Mouse (Mus musculus): ENCODE measurements around the gene Tns1. TPM values are rescaled to one million over a fixed set of nuclear protein-coding genes. Genes with fewer than 3 reads are reported as not detected.

Gene Tns1
- polyA plus RNA-seq, 1 experiment from 2014 or later: 20.3 TPM

- H3K4me3 ChIP-seq (replicated peaks): no peak overlapping the region
- no peak overlapping the region for H3K9ac ChIP-seq
- ATAC-seq (ENCODE audit: insufficient read depth): no peak
- H3K4me1 ChIP-seq (replicated peaks): peaks cover 11% of the 10 kb centered on the region
- H3K27me3 ChIP-seq: peaks cover 48% of the 10 kb centered on the region
- H3K9me3 ChIP-seq (replicated peaks): no peaks in the 10 kb centered on the region
- H3K4me2 ChIP-seq: no peak overlapping the region
- H3K27ac ChIP-seq (replicated peaks): no peak overlapping the region
- no peaks in the 10 kb centered on the region for H3K36me3 ChIP-seq (replicated peaks)
- 62% methylated on average over 4 of the region's 4 CpGs for WGBS (ENCODE audit: insufficient replicate concordance)
Observed at GRCm38 (mm10) chr1:74070745-74071144, 53.5 kb downstream of the Tns1 start.

- no peak overlapping the region for H3K4me3 ChIP-seq (replicated peaks)
- 65% methylated on average over 7 of the region's 7 CpGs for WGBS (ENCODE audit: insufficient replicate concordance)
- peaks cover 48% of the 10 kb centered on the region for H3K27me3 ChIP-seq
- H3K27ac ChIP-seq (replicated peaks): no peak overlapping the region
- H3K4me1 ChIP-seq (replicated peaks): peaks cover 11% of the 10 kb centered on the region
- H3K9ac ChIP-seq: no peak overlapping the region
- H3K9me3 ChIP-seq (replicated peaks): no peaks in the 10 kb centered on the region
- no peak for ATAC-seq (ENCODE audit: insufficient read depth)
- H3K4me2 ChIP-seq: no peak overlapping the region
- H3K36me3 ChIP-seq (replicated peaks): no peaks in the 10 kb centered on the region
Observed at GRCm38 (mm10) chr1:74070001-74070551, 54.2 kb downstream of the Tns1 start.

DNA sequence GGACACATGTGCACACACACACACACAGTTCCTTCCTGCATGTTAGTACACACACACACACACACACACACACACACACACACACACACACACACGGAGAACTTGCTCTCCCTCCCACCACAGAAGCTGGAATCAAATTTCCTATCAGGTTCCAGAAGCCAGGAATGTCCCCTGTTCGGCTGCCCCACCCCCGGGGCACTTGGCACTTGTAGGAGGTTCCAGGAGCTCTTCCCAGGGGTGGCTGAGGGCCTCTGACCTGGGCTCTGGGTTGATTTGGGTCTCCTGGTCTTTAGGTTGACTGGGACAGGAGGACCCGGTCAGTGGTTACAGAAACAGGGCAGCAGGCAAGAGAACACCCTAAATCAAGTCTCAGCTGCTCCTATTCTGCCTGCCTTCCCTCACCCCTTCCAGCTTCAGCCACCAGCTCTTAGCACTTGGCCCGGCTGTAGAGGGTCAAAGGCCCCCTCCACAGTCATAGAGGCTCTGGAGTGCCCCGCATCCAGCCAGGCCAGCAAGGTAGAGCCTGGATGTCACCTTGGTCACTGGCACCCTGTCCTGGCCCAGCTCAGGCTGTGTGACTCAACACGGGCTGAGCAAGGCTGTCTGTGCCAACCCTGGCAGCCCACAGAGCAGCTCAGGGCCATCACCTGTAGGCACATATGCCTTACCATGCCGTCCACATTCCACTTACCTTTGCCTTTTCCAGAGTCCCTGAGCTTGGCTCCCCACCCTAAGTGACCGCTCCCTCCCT, 55.0 kb downstream of the Tns1 start:
- Histone ChIP-seq H3K4me2 (peak overlapping the region; percentile 67), H3K4me1 (replicated peaks) (peaks cover 11% of the 10 kb centered on the region), H3K27me3 (peaks cover 48% of the 10 kb centered on the region), H3K36me3 (replicated peaks) (no peaks in the 10 kb centered on the region), H3K9me3 (replicated peaks) (no peaks in the 10 kb centered on the region), H3K27ac (replicated peaks) (no peak overlapping the region), H3K4me3 (replicated peaks) (no peak overlapping the region), H3K9ac (no peak overlapping the region)
- peak; percentile 35; the same call in 1 of the 2 replicates for ATAC-seq (ENCODE audit: insufficient read depth)
- 55% methylated on average over 9 of the region's 9 CpGs for WGBS (ENCODE audit: insufficient replicate concordance)

- ATAC-seq (ENCODE audit: insufficient read depth): peak; percentile 19; the same call in 1 of the 2 replicates
- Histone ChIP-seq H3K27ac (replicated peaks) (no peak overlapping the region), H3K9ac (peak overlapping the region; percentile 35; the same call in 1 of the 2 replicates), H3K4me1 (replicated peaks) (peaks cover 17% of the 10 kb centered on the region), H3K9me3 (replicated peaks) (no peaks in the 10 kb centered on the region), H3K36me3 (replicated peaks) (no peaks in the 10 kb centered on the region), H3K4me2 (peak overlapping the region; percentile 67), H3K4me3 (replicated peaks) (peak overlapping the region; percentile 39), H3K27me3 (peaks cover 48% of the 10 kb centered on the region)
- WGBS (ENCODE audit: insufficient replicate concordance): 12% methylated on average over 41 of the region's 41 CpGs
Observed at GRCm38 (mm10) chr1:74068366-74069084, 55.7 kb downstream of the Tns1 start.

GRCm38 (mm10) chr1:74067866-74068265, 56.4 kb downstream of the Tns1 start:
- WGBS (ENCODE audit: insufficient replicate concordance): 10% methylated on average over 14 of the region's 14 CpGs

GRCm38 (mm10) chr1:74066576-74066975, 57.7 kb downstream of the Tns1 start:
- no peak overlapping the region for H3K4me3 ChIP-seq (replicated peaks)
- no peaks in the 10 kb centered on the region for H3K9me3 ChIP-seq (replicated peaks)
- no peaks in the 10 kb centered on the region for H3K36me3 ChIP-seq (replicated peaks)
- no peak overlapping the region for H3K9ac ChIP-seq
- no peak overlapping the region for H3K27ac ChIP-seq (replicated peaks)
- peaks cover 48% of the 10 kb centered on the region for H3K27me3 ChIP-seq
- H3K4me1 ChIP-seq (replicated peaks): peaks cover 20% of the 10 kb centered on the region
- no peak overlapping the region for H3K4me2 ChIP-seq
- 56% methylated on average over 3 of the region's 3 CpGs for WGBS (ENCODE audit: insufficient replicate concordance)
- ATAC-seq (ENCODE audit: insufficient read depth): no peak

More at GRCm38 (mm10) chr1:74067866-74068265, 56.4 kb downstream of the Tns1 start:
- Histone ChIP-seq H3K36me3 (replicated peaks) (no peaks in the 10 kb centered on the region), H3K4me2 (peak overlapping the region; percentile 67), H3K4me3 (replicated peaks) (peak overlapping the region; percentile 39), H3K27me3 (peaks cover 48% of the 10 kb centered on the region), H3K9me3 (replicated peaks) (no peaks in the 10 kb centered on the region), H3K27ac (replicated peaks) (no peak overlapping the region), H3K9ac (peak overlapping the region; percentile 35; the same call in 1 of the 2 replicates), H3K4me1 (replicated peaks) (peaks cover 20% of the 10 kb centered on the region)
- no peak for ATAC-seq (ENCODE audit: insufficient read depth)

DNA sequence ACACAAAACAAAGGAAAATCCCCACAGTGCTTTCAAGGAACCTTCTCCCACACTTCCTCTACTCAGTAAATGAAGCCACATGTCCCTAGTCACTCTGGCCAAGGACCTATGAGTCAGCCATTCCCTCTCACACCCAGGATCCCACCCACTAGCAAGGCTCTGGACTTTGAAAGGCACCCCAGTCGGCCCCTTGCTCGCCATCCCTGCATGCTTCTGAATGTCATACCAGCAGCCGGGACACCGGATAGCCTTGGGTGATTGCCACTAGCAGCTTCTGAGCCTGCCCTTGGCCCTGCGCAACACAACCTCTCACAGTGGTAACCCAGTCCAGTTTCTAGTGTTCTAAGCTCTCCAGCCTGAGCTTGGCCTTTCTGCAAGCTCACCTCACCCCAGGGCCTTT, 58.2 kb downstream of the Tns1 start:
- Histone ChIP-seq H3K9ac (no peak overlapping the region), H3K27me3 (peaks cover 48% of the 10 kb centered on the region), H3K9me3 (replicated peaks) (no peaks in the 10 kb centered on the region), H3K4me3 (replicated peaks) (no peak overlapping the region), H3K36me3 (replicated peaks) (no peaks in the 10 kb centered on the region), H3K4me2 (no peak overlapping the region), H3K27ac (replicated peaks) (no peak overlapping the region), H3K4me1 (replicated peaks) (peaks cover 20% of the 10 kb centered on the region)
- no peak for ATAC-seq (ENCODE audit: insufficient read depth)
- WGBS (ENCODE audit: insufficient replicate concordance): 76% methylated on average over 5 of the region's 5 CpGs

DNA sequence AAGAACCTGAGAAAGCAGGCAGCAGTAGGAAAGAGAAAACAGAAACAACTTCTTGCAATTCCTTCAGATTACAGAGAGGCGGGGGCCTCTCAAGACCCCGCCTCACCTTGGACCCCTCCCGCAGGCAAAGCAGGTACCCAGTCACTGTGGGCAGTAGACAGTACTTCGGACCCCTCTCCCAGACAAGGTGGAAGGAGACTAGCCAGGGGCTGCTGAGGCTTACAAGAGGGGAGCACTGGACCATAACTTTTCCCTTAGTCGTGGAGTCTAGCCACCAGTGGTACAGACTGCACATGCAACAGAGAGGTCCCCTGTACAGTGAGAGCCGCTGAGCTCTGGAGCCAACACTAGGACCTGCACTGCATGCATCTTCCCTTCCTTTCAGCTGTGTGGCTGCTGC, 64.2 kb downstream of the Tns1 start:
- H3K4me3 ChIP-seq (replicated peaks): no peak overlapping the region
- H3K4me2 ChIP-seq: no peak overlapping the region
- H3K9ac ChIP-seq: no peak overlapping the region
- H3K36me3 ChIP-seq (replicated peaks): no peaks in the 10 kb centered on the region
- no peaks in the 10 kb centered on the region for H3K27me3 ChIP-seq
- no peak for ATAC-seq (ENCODE audit: insufficient read depth)
- no peaks in the 10 kb centered on the region for H3K9me3 ChIP-seq (replicated peaks)
- peaks cover 24% of the 10 kb centered on the region for H3K4me1 ChIP-seq (replicated peaks)
- no peak overlapping the region for H3K27ac ChIP-seq (replicated peaks)
- 71% methylated on average over 6 of the region's 6 CpGs for WGBS (ENCODE audit: insufficient replicate concordance)

GRCm38 (mm10) chr1:74059552-74059951, 64.7 kb downstream of the Tns1 start:
- H3K27ac ChIP-seq (replicated peaks): no peak overlapping the region
- peaks cover 24% of the 10 kb centered on the region for H3K4me1 ChIP-seq (replicated peaks)
- no peaks in the 10 kb centered on the region for H3K36me3 ChIP-seq (replicated peaks)
- WGBS (ENCODE audit: insufficient replicate concordance): 87% methylated on average over 5 of the region's 5 CpGs
- ATAC-seq (ENCODE audit: insufficient read depth): peak; percentile 42
- no peaks in the 10 kb centered on the region for H3K27me3 ChIP-seq
- no peaks in the 10 kb centered on the region for H3K9me3 ChIP-seq (replicated peaks)
- H3K9ac ChIP-seq: no peak overlapping the region
- H3K4me3 ChIP-seq (replicated peaks): no peak overlapping the region
- H3K4me2 ChIP-seq: no peak overlapping the region

DNA sequence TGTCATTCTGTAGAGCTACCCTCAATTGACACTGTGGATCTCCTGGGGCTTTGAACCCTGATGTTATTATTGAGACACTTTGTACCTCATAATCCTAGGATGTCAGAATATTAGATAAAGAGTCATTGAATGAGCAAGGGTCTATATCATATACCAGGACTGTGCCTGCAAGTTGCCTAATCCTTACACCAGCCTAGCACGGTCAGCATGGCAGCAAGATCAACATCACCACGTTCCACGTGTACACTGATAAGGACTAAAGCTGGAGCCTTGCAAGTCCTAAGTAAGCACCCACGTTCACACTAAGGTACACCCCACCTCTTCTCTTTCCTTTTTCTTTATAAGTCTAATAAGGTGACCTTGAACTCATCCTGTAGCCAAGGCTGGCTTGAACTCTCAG, 65.5 kb downstream of the Tns1 start:
- Histone ChIP-seq H3K9me3 (replicated peaks) (no peaks in the 10 kb centered on the region), H3K4me3 (replicated peaks) (no peak overlapping the region), H3K36me3 (replicated peaks) (no peaks in the 10 kb centered on the region), H3K9ac (no peak overlapping the region), H3K4me2 (no peak overlapping the region), H3K4me1 (replicated peaks) (peaks cover 20% of the 10 kb centered on the region), H3K27me3 (no peaks in the 10 kb centered on the region), H3K27ac (replicated peaks) (no peak overlapping the region)
- ATAC-seq (ENCODE audit: insufficient read depth): 0 out of 2 replicates have a peak, but pooled peaks have one; percentile 38
- WGBS (ENCODE audit: insufficient replicate concordance): 28% methylated on average over 4 of the region's 4 CpGs

DNA sequence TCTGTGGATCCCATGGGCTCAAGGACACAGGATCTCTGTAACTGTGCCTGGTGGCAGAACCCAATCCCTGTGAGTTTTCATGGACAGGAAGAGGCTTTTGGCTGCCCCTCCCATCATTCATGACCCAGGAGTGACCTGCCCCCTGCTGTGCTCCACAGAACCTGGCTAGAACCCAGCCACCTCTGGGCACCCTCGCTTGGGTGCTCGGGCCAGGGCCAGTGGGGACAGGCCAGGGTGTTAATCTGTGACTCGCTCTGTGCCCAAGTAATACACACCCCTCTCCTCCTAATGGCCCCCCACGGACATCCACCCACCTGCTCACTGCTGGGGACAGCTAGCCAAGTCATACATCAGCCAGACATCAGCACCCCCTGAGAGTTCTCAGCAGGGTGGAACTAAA, 65.9 kb downstream of the Tns1 start:
- Histone ChIP-seq H3K4me3 (replicated peaks) (no peak overlapping the region), H3K4me1 (replicated peaks) (peaks cover 16% of the 10 kb centered on the region), H3K4me2 (no peak overlapping the region), H3K9ac (no peak overlapping the region), H3K36me3 (replicated peaks) (no peaks in the 10 kb centered on the region), H3K27ac (replicated peaks) (no peak overlapping the region), H3K9me3 (replicated peaks) (no peaks in the 10 kb centered on the region), H3K27me3 (no peaks in the 10 kb centered on the region)
- ATAC-seq (ENCODE audit: insufficient read depth): no peak
- 76% methylated on average over 4 of the region's 4 CpGs for WGBS (ENCODE audit: insufficient replicate concordance)

Measured in liver, embryonic 15.5 days (tissue).